Mouse (Mus musculus): Measurements from ENCODE around the gene D11Wsu47e. TPM values are rescaled to one million over a fixed set of nuclear protein-coding genes. Genes with fewer than 3 reads are reported as not detected.

D11Wsu47e gene
- total RNA-seq, 2 experiments from 2014 or later = 24.7 to 25.9 TPM

DNA sequence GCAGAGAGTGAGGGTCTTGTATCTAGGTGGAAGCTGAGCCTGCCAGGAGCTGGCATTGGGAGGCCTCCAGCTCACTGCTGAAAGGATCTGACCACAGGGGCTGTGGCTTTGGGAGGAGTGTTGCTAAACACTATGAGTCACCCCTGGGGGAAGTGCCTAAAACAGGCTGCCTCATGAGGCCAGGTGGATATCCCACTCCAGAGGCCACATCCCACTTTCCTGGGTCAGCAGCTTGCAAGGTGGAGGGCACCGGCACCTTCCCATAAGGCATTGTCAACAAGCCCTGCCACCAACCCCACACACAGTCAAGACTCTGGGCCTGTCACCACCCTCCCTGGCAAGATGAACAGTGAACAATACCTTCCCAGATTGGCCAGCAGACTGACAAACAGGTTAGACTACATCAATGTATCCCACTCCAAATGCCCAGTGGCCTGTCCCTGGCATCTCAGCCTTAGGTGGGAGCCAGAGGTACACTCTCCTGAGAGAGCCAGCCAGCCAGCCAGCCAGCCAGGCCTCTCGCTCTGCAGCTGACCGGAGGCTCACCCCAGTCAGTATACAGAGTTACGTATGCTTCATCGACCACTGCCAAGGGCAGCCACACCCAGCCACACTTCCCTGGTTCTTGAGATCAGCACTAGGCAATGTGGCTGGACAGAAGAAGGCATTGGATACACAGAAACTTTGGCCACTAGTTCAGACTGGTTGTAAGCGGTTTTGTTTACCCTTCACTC is 49.6 kb downstream of the D11Wsu47e start:
- DNase-seq (ENCODE audit: low spot score in 2 of 2) = no peak

DNA sequence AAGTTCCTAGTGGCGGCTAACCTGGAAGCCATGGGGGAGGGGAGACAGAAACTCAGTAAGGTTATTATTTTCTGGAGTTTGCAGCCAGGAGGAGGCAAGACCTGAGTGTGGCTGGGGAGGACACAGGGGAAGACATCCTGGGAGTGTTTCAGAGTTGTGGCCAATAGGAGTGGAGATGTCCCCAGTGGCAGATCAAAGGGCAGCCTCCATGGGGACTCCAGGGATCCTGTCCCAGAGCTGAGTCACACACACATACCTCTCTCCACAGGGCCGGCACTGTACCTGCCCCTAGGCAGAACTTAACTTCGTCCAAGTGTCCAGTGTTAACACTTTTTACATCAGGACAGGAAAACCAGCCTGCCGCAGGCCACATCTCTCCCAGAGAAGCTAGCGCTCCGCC is 50.9 kb downstream of the D11Wsu47e start:
- DNase-seq (ENCODE audit: low spot score in 2 of 2) = no peak

DNA sequence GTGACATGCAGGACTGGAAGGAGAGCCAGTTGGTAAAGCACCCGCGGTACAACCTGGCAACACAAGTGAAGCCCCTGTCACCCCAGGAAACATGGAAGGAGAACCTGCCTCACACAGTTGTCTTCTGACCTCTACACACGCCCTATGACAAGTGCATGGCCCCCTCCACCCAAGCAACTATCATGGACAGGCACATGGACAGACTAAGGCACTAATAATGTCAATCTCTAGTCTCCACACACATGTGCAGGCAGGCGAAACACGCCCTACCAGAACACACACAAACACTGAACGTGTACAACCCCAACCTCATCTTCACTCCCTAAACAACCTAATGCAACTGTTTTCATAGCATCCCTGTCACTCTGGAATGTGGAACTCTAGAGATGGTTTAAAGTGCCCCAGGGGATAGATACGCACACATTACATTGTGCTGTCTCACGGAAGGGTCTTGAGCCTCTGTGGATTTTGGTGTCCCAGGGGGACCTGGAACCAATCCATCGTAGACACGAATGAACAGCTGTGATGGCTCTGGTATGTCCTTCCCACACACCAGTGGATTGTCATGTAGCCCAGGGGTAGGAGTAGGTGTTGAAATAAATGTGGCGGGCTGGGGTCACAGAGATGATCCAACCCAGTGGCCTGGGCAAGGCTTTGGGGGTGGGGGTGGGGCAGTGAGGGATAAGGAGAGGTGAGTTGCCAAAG is 52.8 kb downstream of the D11Wsu47e start:
- DNase-seq (ENCODE audit: low spot score in 2 of 2) = no peak

DNA sequence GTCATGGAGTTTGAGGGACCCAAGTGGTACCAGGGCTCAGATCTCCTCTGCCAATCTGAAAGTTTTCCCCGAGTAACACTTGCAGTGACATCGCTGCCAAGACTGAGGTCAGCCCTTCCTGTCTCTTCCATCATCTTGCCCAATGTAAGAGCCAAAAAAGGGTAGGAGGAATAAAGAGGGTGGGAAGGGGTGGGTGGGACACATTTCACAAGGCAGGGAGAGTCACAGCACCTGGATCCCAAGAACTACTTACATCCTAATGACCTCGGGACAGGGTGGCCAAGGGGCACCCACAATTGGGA is 53.3 kb downstream of the D11Wsu47e start:
- DNase-seq (ENCODE audit: low spot score in 2 of 2) = no peak

DNA sequence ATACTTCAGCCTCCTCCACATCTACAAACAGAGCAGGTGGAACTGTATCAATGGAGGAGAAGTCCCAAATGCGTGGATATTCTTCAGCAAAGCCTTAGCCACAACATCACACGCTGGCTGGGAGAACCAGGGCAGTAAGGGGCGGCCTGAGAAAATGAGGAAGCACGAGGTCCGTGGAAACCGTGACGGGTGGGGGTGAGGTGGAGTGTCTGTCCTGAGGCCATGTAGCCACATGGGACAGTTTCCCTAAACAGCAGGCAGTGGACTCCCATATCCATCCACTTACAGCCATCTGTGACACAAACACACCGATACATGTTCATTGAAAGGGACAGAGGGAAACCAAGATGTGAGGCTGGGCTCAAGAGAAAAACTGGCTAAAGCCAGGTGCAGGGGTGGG is 53.7 kb downstream of the D11Wsu47e start:
- DNase-seq (ENCODE audit: low spot score in 2 of 2) = no peak

DNA sequence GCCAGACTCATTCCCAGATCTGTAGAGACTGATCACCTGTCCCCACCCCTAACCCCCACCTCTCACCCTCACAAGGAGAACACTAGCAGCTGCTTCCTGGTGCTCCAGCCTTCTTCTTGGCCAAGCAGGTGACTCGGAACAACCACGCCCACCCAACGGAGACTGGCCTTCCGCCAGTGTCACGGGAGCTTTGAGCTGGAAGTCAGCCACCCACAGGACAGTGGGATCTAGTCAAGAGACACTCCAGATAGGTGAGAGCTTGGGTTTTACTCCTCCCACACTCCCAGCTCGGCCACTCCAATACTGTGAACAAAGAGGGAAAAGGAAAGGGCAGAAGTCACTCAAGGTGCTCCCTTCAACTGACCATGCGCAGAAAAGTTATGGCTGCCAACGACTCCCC is 55.0 kb downstream of the D11Wsu47e start:
- DNase-seq (ENCODE audit: low spot score in 2 of 2) = no peak

DNA sequence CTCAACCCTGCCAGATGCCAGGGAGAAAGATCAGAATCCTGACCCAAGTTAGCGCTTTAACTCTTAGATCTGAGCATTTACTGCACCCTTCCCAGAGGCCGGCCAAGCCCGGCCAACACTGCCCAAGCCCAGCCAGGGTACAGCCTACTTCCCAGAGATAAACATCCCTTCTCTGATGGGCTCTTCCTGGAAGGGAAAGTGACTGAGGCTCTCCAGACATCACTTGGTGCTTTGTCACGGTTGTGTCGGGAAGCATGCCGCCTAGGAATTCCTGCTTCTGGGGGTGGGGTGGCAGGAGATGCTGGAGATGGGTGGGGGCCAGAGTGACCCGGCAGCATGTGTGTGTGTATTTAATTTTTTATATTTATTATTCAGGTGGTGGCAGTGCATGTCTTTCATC is 55.9 kb downstream of the D11Wsu47e start:
- no peak for DNase-seq (ENCODE audit: low spot score in 2 of 2)

DNA sequence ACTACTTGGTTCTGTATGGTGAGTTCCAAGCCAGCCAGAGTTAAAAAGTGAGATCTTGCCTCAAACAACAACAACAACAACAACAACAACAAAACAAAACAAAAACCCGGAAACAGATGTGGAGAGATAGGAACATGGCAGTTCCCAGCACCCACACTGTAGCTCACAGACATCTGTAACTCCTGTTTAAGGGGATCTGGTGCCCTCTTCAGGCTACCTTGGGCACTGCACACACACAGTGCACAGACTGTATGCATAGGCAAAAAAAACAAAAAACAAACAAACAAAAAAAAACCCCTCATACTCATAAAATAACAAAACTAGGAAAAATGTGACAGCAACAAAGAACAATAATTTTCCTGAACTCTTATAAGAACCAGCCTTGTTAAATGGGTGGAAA is 58.8 kb downstream of the D11Wsu47e start:
- DNase-seq (ENCODE audit: low spot score in 2 of 2) = no peak

Other genes with a start within 250 kb of the D11Wsu47e start
- gene Sstr2, start 65.1 kb upstream of the D11Wsu47e start, total RNA-seq (2021) = 1 to 10 TPM; 3.6 to 4.8 TPM
- gene Cog1, start 35.2 kb upstream of the D11Wsu47e start, total RNA-seq (2021) = 10 to 100 TPM; 34.9 to 41.8 TPM
- 10 to 100 TPM; 23.9 to 26.0 TPM for gene Slc39a11, start 34.3 kb upstream of the D11Wsu47e start, total RNA-seq (2021)
- gene Fam104a, start 257 bp upstream of the D11Wsu47e start, total RNA-seq (2021) = 10 to 100 TPM; 32.5 to 33.5 TPM
- under 1 TPM; 0.62 to 0.68 TPM for gene Cpsf4l, start 25.6 kb downstream of the D11Wsu47e start, total RNA-seq (2021)
- gene Cdc42ep4, start 67.5 kb downstream of the D11Wsu47e start, total RNA-seq (2021) = 10 to 100 TPM; 86.9 to 95.5 TPM